Mouse (Mus musculus): ENCODE measurements around the gene Top3b. TPM values are rescaled to one million over a fixed set of nuclear protein-coding genes. Genes with fewer than 3 reads are reported as not detected.

Gene Top3b
- polyA plus RNA-seq, 1 experiment from 2014 or later = 76.3 TPM

DNA sequence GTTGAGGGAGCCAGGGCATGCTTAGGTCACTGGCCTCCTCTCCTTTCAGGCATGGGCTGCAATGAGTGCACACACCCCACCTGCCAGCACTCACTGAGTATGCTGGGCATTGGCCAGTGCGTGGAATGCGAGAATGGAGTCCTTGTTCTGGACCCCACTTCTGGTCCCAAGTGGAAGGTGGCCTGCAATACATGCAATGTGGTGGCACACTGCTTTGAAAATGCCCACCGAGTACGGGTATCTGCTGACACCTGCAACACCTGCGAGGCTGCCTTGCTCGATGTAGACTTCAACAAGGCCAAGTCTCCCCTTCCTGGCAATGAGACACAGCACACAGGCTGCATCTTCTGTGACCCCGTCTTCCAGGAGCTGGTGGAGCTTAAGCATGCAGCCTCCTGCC, 21.8 kb downstream of the Top3b start:
- Histone ChIP-seq H3K4me3 (ENCODE audit: low read depth, low read length) (no peak overlapping the region), H3K27me3 (ENCODE audit: control insufficient read depth, insufficient read depth, low read length) (no peaks in the 10 kb centered on the region), H3K36me3 (ENCODE audit: control insufficient read depth, insufficient read depth, low read length) (peaks cover 40% of the 10 kb centered on the region), H3K4me2 (ENCODE audit: low read depth, low read length) (no peak overlapping the region), H3K9me3 (ENCODE audit: control insufficient read depth, low read length) (no peaks in the 10 kb centered on the region), H3K27ac (ENCODE audit: low read depth, low read length) (no peak overlapping the region), H3K9ac (replicated peaks; ENCODE audit: low read depth, low read length) (no peak overlapping the region), H3K4me1 (ENCODE audit: control insufficient read depth, insufficient read depth, low read length) (peaks cover 6% of the 10 kb centered on the region)
- WGBS = 94% methylated on average over 7 of the region's 7 CpGs
- no peak for ATAC-seq (ENCODE audit: low read depth)

DNA sequence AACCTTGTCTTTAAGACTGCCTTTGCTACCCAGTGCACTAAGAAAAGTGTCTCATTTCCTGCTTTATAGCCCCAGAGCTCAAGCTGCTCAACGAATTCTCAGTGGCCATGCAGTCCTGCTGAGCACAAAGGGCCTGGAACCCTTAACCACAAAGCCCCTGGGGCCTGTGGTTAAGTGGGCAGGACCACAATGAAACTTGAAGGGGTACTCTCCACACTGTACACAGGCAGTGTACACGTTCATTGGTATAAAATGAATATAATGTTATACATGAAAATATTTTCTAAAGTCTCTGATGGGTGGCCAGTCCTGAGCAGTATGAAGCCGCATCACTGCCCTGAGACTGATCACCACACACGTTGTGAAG, 25.5 kb downstream of the Top3b start:
- peaks cover 10% of the 10 kb centered on the region for H3K4me1 ChIP-seq (ENCODE audit: control insufficient read depth, insufficient read depth, low read length)
- 24% methylated on average over 4 of the region's 4 CpGs for WGBS
- no peaks in the 10 kb centered on the region for H3K9me3 ChIP-seq (ENCODE audit: control insufficient read depth, low read length)
- no peak overlapping the region for H3K4me2 ChIP-seq (ENCODE audit: low read depth, low read length)
- H3K9ac ChIP-seq (replicated peaks; ENCODE audit: low read depth, low read length) = no peak overlapping the region
- no peaks in the 10 kb centered on the region for H3K27me3 ChIP-seq (ENCODE audit: control insufficient read depth, insufficient read depth, low read length)
- no peak; the same call in 1 of the 2 replicates for ATAC-seq (ENCODE audit: low read depth)
- H3K36me3 ChIP-seq (ENCODE audit: control insufficient read depth, insufficient read depth, low read length) = peaks cover 10% of the 10 kb centered on the region
- H3K4me3 ChIP-seq (ENCODE audit: low read depth, low read length) = no peak overlapping the region; the same call in 1 of the 2 replicates
- H3K27ac ChIP-seq (ENCODE audit: low read depth, low read length) = no peak overlapping the region

DNA sequence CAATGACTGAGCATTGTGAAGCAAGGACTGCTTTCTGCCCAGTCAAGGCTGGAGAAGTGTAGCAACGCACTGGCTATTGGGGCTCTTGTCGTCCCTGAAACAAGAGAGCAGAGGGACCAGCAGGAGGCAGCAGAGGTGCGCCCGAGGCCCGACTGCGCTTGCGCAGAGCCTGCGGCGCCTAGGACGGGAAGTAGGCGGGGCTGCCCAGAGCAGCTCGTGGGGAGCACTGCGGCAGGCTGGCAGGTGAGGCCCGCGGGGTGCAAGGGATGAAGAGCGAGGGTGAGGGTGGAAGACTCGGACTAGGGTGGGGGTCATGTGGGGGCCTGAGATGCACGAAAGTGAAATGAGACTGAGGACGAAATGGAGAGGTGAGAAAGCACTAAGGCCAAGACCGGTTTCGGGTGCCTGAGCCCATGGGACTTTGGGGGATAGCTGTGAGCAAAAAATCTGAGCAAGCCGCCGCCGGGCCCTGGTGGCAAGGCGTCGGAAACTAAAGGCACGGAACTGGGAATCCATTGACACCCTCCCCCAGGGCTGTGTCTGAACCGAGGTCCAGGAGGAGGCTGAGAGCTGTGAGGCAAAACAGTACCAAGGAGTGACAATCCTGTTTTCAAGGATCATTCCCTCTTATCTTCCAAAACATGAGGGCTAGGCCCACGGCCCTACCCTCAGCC, 26.0 kb downstream of the Top3b start, which contains the start of gene Ppm1f:
Gene Ppm1f, plus strand, starts transcription at position 88 of the 674 bp plus-strand sequence.
- H3K27ac ChIP-seq (ENCODE audit: low read depth, low read length) = peak within 1 kb of the TSS; percentile 70
- no peaks in the 10 kb centered on the region for H3K27me3 ChIP-seq (ENCODE audit: control insufficient read depth, insufficient read depth, low read length)
- H3K4me2 ChIP-seq (ENCODE audit: low read depth, low read length) = peak within 1 kb of the TSS; percentile 95
- peak within 1 kb of the TSS; percentile 53 for H3K9ac ChIP-seq (replicated peaks; ENCODE audit: low read depth, low read length)
- H3K4me3 ChIP-seq (ENCODE audit: low read depth, low read length) = peak within 1 kb of the TSS; percentile 51
- H3K4me1 ChIP-seq (ENCODE audit: control insufficient read depth, insufficient read depth, low read length) = peaks cover 10% of the 10 kb centered on the region
- H3K9me3 ChIP-seq (ENCODE audit: control insufficient read depth, low read length) = no peaks in the 10 kb centered on the region
- peak; percentile 94 for ATAC-seq (ENCODE audit: low read depth)
- WGBS = 1% methylated on average over 29 of the region's 29 CpGs
- peaks cover 6% of the 10 kb centered on the region for H3K36me3 ChIP-seq (ENCODE audit: control insufficient read depth, insufficient read depth, low read length)

DNA sequence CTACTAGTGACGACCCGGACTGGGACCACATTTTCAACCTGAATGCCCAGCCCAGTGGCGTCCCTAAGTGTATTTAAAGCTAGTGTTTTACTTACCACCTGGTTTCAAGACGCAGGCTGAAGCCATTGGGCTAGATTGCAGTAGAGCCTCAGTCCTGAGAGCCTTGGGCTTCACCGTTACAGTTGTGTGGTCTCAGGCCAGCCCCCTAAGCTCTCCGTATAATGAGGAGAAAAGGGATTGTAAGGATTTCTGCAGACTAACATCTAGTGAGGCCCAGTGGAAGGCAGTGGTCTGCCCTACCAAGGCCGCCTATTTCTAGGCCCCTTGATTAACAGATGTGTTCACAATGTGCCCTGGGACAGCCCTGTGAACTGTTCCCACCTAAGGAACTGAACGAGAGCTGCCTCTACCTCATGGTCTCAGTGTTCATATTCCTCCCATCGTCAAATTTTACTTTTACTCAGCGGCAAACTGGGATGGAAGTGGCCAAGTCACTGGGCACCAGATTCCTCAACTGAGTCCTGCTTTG, 26.6 kb downstream of the Top3b start:
- WGBS = 26% methylated on average over 10 of the region's 10 CpGs
- Histone ChIP-seq H3K4me3 (ENCODE audit: low read depth, low read length) (peak overlapping the region; percentile 51), H3K4me2 (ENCODE audit: low read depth, low read length) (peak overlapping the region; percentile 95), H3K27me3 (ENCODE audit: control insufficient read depth, insufficient read depth, low read length) (no peaks in the 10 kb centered on the region), H3K27ac (ENCODE audit: low read depth, low read length) (peak overlapping the region; percentile 70), H3K9me3 (ENCODE audit: control insufficient read depth, low read length) (no peaks in the 10 kb centered on the region), H3K4me1 (ENCODE audit: control insufficient read depth, insufficient read depth, low read length) (peaks cover 10% of the 10 kb centered on the region), H3K36me3 (ENCODE audit: control insufficient read depth, insufficient read depth, low read length) (peaks cover under 1% of the 10 kb centered on the region; the same call in 1 of the 2 replicates), H3K9ac (replicated peaks; ENCODE audit: low read depth, low read length) (peak overlapping the region; percentile 53)
- no peak; the same call in 1 of the 2 replicates for ATAC-seq (ENCODE audit: low read depth)

DNA sequence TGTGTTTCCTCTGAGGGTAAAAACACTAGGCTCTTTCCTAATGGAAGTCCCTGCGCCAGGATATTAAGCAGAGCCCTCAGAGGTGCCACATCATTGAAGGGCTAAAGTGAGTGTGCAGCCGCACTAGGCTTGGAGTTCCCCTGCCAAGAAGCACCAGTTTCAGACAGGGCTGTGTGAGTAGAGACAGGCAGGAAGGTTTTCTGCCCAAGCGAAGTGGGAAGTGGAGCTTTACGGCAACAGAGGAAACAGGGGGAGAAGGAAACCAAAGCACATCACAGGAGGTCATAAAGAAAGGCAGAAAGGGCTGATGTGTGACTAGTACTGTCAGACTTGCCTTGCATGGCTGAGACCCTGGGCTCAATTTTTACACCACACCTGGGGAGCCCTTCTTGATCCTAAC, 31.8 kb downstream of the Top3b start:
- no peak overlapping the region for H3K27ac ChIP-seq (ENCODE audit: low read depth, low read length)

DNA sequence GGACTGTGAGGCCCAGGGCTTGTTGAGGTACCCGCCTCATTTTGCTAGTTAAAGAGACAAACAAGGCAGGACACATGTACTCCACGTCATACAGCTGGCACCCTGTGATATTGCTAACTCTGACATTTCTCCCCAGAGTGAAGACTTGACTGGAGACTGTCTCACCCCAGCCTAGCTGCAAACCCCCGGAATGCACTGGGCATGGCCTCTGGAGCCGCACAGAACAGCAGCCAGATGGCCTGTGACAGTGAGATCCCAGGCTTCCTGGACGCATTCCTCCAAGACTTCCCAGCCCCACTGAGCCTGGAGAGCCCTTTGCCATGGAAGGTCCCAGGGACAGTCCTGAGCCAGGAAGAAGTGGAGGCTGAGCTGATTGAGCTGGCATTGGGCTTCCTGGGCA, 32.7 kb downstream of the Top3b start:
- H3K4me2 ChIP-seq (ENCODE audit: low read depth, low read length) = no peak overlapping the region
- no peaks in the 10 kb centered on the region for H3K4me1 ChIP-seq (ENCODE audit: control insufficient read depth, insufficient read depth, low read length)
- no peaks in the 10 kb centered on the region for H3K27me3 ChIP-seq (ENCODE audit: control insufficient read depth, insufficient read depth, low read length)
- H3K4me3 ChIP-seq (ENCODE audit: low read depth, low read length) = no peak overlapping the region
- H3K36me3 ChIP-seq (ENCODE audit: control insufficient read depth, insufficient read depth, low read length) = peaks cover 9% of the 10 kb centered on the region; the same call in 1 of the 2 replicates
- H3K9me3 ChIP-seq (ENCODE audit: control insufficient read depth, low read length) = no peaks in the 10 kb centered on the region
- WGBS = 88% methylated on average over 5 of the region's 5 CpGs
- ATAC-seq (ENCODE audit: low read depth) = no peak
- no peak overlapping the region for H3K27ac ChIP-seq (ENCODE audit: low read depth, low read length)
- no peak overlapping the region for H3K9ac ChIP-seq (replicated peaks; ENCODE audit: low read depth, low read length)

More for the DNA sequence above, 31.8 kb downstream of the Top3b start:
- H3K9ac ChIP-seq (replicated peaks; ENCODE audit: low read depth, low read length) = no peak overlapping the region
- no peaks in the 10 kb centered on the region for H3K9me3 ChIP-seq (ENCODE audit: control insufficient read depth, low read length)
- no peak overlapping the region for H3K4me3 ChIP-seq (ENCODE audit: low read depth, low read length)
- H3K36me3 ChIP-seq (ENCODE audit: control insufficient read depth, insufficient read depth, low read length) = peaks cover 9% of the 10 kb centered on the region; the same call in 1 of the 2 replicates
- peaks cover 4% of the 10 kb centered on the region for H3K4me1 ChIP-seq (ENCODE audit: control insufficient read depth, insufficient read depth, low read length)
- no peaks in the 10 kb centered on the region for H3K27me3 ChIP-seq (ENCODE audit: control insufficient read depth, insufficient read depth, low read length)
- WGBS = 84% methylated on average over 4 of the region's 4 CpGs
- ATAC-seq (ENCODE audit: low read depth) = no peak
- H3K4me2 ChIP-seq (ENCODE audit: low read depth, low read length) = no peak overlapping the region

DNA sequence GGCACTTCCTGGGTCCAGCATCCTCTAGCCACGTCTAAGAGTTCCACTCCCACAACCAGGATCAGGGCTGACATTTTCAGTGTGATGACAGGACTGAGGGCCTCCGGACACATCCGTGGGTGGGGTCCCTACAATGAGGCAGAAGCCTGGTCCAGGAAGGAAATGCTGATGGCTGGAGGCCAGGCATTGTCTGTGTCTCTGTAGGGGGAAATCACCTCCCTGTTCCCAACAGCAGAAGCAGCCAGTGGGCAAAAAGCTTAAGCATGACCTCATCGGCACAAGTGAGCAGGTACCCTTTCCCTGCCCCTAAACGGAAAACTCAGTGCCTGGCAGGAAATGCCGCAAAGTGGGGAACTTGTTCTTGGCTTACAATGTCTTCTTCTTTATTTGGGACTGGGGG, 37.3 kb downstream of the Top3b start:
- Histone ChIP-seq H3K4me3 (ENCODE audit: low read depth, low read length) (no peak overlapping the region), H3K27me3 (ENCODE audit: control insufficient read depth, insufficient read depth, low read length) (no peaks in the 10 kb centered on the region), H3K4me2 (ENCODE audit: low read depth, low read length) (no peak overlapping the region), H3K9me3 (ENCODE audit: control insufficient read depth, low read length) (no peaks in the 10 kb centered on the region), H3K9ac (replicated peaks; ENCODE audit: low read depth, low read length) (no peak overlapping the region), H3K36me3 (ENCODE audit: control insufficient read depth, insufficient read depth, low read length) (peaks cover 23% of the 10 kb centered on the region), H3K27ac (ENCODE audit: low read depth, low read length) (no peak overlapping the region), H3K4me1 (ENCODE audit: control insufficient read depth, insufficient read depth, low read length) (peaks cover 4% of the 10 kb centered on the region)
- WGBS = 79% methylated on average over 6 of the region's 6 CpGs
- ATAC-seq (ENCODE audit: low read depth) = no peak

DNA sequence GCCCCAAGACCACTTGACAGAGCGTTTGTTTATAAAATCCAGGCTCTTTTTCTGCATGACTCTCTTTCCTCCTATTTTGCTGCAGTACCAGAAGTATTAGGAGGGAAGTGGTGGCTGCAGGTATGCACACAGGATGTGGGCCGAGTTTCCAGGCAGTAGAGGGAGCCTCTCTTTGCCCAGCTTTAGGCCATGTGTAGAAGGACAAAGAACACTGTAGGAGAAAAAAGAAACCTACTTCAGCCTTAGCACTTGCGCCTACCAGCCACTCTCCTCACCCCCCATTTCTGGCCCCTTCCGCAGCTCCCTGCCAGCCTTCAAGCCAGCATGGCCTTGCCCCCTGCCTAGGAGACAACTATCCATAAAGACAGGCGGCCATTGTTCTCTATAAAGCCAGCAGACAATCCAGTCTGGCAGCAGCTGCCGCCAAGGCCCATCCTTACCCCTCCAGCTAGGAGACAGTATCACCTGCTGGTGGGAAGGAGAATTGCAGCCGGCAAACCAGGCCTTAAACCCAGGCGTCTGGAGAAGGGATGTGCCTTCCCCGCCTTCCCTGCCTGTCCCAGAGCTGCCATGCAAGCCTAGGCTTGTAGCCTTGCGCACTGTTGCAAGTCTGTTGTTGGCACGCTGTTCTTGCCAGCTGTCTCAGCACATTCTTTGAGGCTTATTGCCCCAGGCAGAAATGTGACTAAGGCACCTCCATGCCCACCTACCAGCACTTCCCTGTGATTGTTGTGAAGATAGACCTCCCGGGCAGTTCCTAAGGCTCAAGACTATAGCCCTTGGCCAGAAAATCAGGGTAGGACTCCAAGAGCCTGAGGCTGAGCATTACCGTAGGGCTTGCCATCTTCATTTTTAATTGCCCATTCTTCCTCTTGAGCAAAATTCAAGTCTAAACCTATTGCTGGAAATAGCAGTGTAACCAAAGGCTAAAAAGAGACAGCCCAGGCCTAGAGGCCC, 41.4 kb downstream of the Top3b start:
- Histone ChIP-seq H3K9ac (replicated peaks; ENCODE audit: low read depth, low read length) (no peak overlapping the region), H3K4me3 (ENCODE audit: low read depth, low read length) (no peak overlapping the region), H3K4me2 (ENCODE audit: low read depth, low read length) (no peak overlapping the region), H3K4me1 (ENCODE audit: control insufficient read depth, insufficient read depth, low read length) (peaks cover 4% of the 10 kb centered on the region), H3K36me3 (ENCODE audit: control insufficient read depth, insufficient read depth, low read length) (peaks cover 40% of the 10 kb centered on the region), H3K9me3 (ENCODE audit: control insufficient read depth, low read length) (no peaks in the 10 kb centered on the region), H3K27ac (ENCODE audit: low read depth, low read length) (peak overlapping the region; percentile 65), H3K27me3 (ENCODE audit: control insufficient read depth, insufficient read depth, low read length) (no peaks in the 10 kb centered on the region)
- ATAC-seq (ENCODE audit: low read depth) = peak; percentile 96
- 27% methylated on average over 13 of the region's 13 CpGs for WGBS

All from neural tube, embryonic 14.5 days (tissue).